Mouse (Mus musculus): Measurements from ENCODE around the gene Ncf1. TPM values are rescaled to one million over a fixed set of nuclear protein-coding genes. Genes with fewer than 3 reads are reported as not detected.

The Ncf1 gene
- total RNA-seq, 2 experiments from 2014 or later: 2.1 to 2.2 TPM

DNA sequence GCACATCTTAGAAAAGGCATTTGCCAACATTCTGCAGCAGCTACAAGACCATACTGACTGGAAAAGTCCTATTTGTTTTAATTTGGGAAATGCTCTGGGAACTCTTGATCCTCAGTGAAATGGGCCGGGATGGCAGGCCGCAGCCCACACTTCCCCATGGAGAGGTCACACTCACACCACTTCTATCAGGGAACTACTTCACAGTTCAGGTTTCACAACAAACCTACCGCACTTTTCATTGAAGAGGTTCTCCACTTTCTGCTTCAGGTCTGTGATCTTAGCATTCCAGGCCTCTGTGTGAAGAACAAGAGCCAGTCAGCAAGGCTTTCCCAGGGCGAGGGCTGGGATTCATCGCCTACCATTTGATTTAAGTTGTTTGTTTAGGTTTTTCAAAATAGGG, 15.5 kb upstream of the Ncf1 start:
- no peak for DNase-seq (ENCODE audit: low spot score)

DNA sequence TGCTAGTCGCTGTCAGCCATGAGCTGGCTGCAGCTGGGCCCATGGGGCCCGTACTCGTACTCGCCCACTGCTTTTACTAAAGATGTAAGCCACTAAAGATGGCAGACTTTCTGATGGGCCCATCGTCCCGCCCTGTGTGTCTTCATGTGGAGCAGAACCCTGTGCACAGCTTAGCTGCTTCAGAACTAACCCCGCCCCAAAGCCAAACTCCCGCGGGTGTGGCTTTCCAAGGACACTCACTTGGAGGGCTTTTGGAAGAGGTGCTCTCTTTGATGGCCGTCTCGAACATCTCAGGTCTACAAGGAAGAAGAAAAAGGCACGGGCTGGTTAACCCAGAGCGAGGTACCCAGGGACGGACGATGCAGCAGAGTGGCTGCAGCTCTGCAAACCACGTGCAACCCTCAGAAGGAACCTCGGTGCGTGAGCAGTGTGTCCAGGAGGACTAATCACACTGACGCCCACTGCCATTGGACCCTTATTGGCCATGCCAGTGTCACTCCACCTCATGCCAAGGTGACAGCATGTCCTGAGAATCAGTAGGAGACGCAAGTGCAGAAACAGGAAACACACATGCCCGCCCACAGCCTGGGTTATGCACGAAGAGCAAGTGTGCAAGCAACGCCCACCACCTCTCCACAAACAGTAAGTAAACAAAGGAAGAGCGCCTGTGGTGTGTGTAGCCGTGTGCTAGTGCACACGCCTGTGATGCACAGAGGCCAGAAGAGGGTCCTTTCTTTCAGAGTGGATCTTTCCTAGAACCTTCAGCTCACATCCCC, 14.4 kb upstream of the Ncf1 start:
- no peak for DNase-seq (ENCODE audit: low spot score)

DNA sequence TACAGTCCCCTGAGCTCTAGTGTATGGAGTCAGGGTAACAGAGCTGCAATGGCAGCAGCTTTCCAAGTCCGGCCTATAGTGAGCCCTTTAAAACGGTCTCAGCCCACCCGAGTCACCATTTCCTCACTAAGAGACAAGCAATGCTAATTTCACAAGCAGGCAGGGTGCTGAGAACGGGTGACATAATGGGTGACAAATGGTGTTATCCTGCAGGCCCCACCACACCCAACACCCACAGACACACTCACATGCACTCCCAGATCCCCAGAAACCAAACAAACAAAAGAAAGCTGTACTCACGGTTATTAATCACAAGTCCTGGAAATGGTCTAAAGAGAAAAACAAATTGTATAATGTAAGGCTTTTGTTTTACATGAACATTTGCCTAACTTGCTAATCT, 12.4 kb upstream of the Ncf1 start:
- no peak for DNase-seq (ENCODE audit: low spot score)

DNA sequence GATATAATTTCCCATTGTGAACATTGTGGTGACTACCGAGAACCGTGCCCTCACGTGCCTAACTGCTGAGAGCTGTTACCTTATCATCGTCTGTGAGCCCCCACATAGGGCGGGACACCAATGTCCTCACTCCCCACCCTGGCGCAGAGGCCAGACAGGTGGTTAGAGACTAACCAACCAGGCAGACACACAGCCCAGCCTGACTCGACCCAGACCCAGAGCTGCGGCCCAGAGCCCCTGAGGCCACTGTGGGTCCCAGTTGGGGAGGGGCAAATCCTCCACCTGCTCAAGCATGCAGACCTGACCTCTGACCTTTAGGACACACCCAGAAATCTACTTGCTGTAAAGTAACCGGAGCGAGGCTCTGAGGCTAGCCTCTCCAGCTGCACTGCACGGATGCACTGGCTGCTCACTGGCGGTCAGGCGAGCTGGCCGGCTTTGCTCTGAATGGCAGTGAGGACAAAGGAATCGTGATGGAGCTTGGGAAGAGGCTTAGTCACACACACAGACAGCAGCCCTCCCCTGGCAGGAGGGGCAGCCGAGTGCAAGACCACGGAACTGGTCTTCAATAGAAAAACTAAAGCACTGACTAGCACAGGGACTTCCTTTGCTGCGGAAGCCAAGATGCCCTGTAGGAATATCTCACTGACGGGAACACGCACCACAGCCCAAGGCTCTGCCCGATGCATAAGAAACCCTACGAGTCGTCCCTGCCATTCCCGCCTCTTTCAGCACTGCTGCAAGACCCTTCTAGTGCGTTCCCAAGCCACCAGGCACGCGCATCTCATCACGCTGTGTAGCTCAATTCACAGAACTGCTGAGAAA, 8.7 kb upstream of the Ncf1 start:
- no peak for DNase-seq (ENCODE audit: low spot score)

DNA sequence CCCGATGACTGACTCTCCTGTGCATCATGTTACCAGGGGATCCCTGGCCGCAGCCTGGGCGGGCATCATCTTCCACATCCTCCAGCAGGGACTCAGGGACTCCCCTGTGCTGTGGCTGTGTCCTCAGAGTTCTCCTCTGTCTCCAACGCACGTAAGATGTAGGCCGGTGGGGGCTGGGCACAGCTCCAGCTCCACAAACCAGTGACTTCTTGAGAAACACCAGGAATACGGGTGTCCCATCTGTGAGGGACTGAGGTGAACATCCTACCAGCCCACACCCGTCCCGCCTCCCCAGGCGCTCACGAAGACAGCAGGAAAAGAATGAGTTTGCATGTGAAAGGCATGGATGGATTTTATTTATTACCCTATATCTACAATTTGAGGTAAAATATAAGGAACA, 8.1 kb upstream of the Ncf1 start:
- no peak for DNase-seq (ENCODE audit: low spot score)

DNA sequence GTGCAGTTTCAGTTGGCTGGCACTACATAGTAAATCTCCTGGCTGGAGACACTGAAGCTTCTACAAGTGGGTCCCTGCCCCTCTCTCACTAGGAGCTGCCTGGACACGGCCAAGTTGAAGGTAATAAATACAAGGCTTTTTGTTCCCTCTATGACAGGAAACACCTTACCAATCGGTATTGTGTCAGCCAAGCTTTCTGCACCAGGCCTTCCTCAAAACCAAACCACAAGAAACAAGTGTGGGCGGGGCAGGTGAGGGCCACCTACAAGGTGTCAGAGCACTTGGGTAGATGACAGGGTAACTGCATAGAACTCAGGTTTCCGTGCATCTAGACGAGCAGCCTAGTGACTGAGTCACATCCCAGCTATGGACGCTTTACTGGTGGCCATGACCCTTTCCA, 7.4 kb upstream of the Ncf1 start:
- DNase-seq (ENCODE audit: low spot score): no peak

DNA sequence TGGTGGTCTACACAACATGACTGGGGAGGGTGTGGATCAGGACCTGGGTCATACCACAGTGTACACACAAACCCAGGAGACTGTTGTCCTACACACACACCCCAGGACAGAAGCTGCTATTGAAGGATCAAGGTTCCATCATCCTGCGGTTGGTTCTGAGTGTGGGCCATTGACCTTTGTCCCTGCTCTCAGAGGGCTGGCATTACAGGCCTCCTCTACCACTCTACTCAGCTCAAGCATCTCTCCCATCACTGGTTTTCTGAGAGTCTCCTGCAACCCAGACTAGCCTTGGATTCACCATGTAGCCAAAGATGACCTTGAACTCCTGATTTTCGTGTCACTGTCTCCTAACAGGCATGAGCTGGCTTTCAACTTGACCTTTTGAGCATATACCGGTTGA, 6.8 kb upstream of the Ncf1 start:
- no peak for DNase-seq (ENCODE audit: low spot score)

DNA sequence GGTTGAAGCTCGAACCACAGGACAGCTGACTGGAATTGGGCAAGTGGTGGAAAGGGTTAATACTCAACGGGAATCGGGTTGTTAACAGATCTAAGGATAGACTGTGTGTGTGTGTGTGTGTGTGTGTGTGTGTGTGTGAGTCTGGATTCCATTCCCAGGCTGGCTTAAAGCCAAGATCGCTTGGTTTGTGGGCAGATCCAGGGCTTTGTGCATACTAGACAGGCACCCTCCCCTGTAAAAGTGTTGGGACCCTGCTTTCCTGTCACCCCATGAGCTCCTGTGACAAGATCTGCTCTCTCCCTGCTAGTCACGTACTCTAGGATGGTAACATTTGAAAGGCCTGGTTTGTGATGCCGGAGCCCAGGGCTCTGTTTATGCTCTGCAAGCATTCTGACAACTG, 5.7 kb upstream of the Ncf1 start:
- DNase-seq (ENCODE audit: low spot score): no peak

DNA sequence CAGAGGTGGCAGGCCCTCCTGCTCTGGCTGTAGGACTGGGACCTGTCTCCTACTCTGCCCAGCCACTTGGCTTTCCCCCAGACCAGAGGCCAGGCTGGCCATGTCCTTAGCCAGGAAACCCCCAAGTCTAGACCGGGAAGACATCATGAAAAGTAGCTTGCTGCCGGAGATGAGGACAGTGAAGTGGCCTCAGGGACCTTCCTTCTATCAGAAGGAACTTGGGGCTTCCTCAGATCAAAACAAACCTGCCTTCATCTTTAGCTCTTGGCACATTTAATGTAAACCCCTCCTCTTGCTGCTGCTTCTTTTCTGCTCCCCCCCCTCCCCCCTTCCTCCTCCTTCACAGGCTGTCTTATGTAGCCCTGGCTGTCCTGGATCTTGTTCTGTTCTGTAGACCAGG, 4.8 kb upstream of the Ncf1 start:
- DNase-seq (ENCODE audit: low spot score): no peak

DNA sequence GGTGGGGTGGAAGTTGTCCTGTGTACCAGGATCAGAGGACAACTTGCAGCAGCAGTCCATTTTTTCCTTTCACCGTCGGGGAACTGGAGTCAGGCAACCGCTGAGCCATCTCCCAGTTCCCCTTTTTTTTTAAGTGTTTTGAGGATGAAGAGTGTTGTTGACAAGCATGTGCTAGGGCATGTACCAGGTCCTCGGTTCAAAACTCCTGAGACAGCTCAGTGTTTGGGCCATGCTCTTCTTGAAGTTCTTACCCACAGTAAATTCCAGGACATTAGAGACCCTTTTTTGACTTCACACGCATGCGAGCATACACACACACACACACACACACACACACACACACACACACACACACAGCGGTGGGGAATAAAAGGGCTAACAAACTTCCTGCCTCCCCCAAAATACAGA, 3.8 kb upstream of the Ncf1 start:
- DNase-seq (ENCODE audit: low spot score): no peak

DNA sequence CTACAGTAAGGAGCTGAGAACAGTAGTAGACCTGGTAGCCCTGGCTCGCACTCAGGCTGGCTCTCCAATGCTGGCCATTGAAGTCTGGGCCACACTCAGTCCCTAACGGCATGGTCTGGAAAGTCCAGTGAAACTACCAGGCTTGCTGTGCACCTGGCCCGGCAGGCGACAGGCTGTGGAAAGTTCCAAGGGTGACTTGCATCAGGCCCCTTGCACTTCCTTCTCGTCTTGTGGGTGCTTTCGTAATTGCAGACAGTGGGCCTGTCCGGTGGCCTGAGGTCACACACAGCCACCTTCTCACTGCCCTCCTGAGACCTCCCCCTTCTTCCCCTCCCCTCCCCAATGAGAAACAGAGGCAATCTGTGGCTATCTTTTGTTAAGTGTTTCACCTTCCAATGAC, 3.1 kb upstream of the Ncf1 start:
- peak; percentile 28 for DNase-seq (ENCODE audit: low spot score)

DNA sequence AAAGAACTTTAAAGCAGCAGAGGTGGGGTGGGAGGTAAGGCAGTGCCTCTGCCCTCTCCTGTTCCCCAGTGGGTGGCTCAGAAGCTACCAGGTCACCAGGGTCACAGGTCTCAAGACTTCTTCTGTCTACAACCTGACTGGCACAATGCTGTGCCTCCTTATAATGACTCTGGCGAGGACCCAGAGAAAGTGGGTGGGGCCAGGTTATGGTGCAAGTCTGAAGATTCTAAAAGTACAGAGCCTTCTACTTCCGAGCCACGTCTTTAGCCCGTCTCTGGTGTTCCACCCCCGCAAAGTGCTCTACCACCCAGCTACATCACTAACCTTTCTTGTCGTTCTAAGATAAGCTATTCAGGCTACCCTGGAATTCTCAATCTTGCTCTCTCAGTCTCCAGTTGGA, 2.7 kb upstream of the Ncf1 start:
- no peak for DNase-seq (ENCODE audit: low spot score)

DNA sequence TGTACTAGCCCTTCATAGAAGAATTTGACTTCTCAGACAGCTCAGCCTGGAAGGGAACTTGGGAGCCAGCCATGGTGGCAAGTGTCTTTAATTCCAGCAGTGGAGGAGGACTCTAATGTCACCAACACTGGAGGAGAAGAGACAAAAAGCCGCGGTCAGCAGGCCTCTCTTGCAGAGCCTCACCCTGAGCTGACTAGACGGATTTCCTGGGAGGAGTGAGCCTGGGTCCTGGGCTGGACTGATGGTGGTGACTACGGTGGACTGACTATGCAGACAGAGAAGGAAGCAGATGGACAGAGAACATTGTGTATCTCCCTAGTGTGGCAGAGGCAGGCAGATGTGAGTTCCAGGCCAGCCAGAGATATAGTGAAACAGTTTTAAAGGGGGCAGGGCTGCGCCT, 2.0 kb upstream of the Ncf1 start:
- peak; percentile 29 for DNase-seq (ENCODE audit: low spot score)

DNA sequence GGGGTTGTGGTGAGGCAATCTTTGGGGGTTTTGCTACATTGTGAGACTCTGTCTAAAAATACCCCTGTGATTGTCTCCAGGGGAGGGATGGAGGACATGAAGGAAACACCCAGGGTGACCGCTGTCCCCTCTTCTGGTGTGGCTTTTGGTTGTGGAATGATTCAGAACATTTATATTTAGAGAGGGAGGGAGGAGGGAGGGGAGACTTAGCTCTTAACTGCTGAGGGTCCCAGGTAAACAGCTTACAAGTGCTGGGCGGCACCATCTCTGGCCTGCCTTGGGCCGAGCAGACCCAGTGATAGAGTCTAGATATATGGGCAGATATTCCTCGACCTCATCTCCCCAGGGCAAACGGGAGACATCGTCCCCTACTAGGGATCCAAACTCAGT, 1.2 kb downstream of the Ncf1 start:
- DNase-seq (ENCODE audit: low spot score): no peak

DNA sequence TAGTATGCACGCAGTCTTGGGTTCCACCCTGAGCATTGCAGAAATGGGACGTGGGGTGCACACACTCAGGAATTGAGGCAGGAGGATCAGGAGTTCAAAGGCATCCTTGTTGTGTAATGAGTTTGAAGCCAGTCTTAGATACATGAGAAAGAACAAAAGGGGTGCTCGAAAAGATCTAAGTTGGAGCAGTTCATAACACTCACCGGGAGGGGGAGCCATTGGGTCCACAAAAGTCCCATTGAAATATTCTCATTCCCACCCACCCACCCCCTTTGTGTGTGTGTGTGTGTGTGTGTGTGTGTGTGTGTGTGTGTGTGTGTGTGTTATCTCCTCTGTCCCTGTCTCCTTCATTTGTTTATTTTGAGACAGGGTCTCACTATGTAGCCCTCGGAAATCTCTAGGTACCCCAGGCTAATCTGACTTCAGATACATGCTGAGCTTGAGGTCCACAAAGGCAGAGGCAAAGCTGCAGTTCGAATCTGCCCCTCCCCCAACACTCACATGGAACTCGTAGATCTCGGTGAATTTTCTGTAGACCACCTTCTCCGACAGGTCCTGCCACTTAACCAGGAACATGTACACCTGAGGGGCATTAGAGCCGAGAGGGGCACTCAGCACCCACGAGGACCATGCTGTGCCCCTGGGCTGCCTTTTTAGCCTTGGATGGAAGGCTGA, 1.7 kb downstream of the Ncf1 start:
- no peak for DNase-seq (ENCODE audit: low spot score)

DNA sequence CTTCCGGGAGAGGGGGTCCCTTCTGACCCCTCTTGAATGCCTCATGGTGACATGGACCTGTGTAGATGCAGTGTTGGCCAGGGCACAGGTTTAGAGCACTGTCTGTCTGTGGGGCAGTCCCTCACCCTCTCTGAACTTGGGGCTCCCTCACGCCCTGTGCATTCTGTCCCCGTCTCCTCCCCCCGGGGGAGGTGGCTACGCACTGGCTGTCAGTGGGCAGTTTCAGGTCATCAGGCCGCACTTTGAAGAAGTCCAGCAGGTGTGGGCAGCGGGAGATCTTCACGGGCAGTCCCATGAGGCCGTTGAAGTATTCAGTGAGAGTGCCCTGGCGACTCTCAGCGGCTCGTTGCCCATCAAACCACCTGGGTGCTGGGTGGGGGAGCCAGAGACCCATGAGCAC, 2.5 kb downstream of the Ncf1 start:
- DNase-seq (ENCODE audit: low spot score): no peak

DNA sequence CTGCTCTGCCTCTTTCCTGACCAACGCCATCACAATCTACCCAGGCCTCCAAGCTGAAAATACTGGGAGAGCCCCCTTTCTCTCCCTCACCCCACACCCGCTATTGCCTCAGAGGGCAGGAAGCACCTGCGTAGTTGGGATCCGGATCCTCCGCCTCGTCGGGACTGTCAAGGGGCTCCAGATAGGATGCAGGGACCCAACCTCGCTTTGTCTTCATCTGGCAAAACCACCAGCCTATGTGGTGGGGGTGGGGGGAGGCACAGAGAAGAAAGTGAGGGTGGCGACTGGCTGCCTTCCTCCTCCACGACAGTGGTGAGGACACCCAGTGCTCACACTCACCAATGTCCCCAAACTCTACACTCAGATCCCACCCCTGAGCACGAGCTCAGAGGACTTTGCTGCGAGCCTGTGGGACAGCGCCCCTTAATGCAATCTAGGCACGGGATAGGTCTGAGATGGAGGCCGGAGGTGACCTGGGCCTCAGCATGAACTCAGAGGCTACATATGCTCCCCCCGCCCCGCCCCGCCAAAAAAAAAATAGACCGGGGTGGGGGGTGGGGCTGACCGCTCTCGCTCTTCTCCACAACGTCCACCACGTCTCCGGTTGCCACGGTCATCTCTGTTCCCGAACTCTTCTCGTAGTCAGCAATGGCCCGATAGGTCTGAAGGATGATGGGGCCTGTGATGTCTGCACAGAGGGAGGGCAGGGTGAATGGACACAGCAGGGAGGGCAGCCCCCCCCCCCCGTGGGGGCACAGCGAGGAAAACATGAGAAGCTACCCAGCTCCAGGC, 4.1 kb downstream of the Ncf1 start:
- DNase-seq (ENCODE audit: low spot score): no peak

DNA sequence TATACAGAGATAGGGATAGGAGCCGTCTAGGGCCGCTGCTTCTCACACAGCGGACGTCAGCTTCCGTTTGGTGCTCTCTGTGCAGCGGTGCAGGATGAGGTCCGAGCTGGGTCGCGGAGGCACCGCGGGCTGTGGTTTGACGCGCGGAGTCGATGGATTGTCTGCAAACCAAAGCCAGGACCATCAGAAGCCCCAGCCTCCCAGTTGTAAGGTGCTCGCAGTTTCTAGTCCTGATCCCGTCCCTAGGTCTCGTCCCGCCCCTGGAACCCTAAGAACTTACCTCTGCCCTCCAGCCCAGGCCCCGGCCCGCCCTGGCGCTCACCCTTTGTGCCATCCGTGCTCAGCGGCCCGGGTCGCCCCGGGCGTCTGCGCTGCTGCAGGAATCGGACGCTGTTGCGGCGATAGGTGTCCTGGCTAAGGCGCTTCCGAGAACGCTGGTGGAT, 7.7 kb downstream of the Ncf1 start:
- DNase-seq (ENCODE audit: low spot score): no peak

DNA sequence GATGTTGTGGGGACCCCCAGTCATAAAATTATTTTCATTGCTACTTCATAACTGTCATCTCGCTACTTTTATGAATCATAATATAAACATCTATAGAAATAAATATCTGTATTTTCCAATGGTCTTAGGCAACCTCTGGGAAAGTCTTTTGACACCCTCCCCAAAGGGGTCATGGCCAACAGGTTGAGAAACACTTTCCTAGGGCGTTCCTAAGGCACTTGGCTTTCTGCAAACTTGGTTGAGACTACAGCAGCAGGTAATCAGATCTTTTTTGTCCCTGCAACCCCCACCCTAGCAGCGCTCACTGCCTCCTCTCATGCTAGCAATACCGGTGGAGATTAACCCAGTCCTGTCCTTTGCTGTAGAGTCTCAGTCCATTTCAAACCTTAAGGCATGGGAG, 8.1 kb downstream of the Ncf1 start:
- DNase-seq (ENCODE audit: low spot score): no peak

DNA sequence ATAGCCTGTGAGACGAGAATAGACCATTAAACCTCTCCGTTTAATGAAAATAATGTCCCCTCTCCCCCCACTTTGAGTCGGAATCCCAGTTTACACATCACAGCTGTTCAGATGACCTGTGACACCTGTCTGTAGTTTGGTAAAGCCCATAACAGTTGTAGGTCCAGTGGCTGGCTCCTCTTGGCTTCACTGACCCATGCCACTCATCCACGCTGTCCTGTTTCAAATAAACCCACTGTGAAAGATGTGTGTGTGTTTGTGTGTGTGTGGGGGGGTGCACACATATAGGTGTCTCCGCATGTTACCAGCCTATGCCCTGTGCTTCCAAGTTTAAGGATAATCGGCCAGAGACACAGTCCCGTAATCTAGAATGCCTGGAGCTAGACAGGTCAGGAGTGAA, 11.5 kb downstream of the Ncf1 start:
- no peak for DNase-seq (ENCODE audit: low spot score)

DNA sequence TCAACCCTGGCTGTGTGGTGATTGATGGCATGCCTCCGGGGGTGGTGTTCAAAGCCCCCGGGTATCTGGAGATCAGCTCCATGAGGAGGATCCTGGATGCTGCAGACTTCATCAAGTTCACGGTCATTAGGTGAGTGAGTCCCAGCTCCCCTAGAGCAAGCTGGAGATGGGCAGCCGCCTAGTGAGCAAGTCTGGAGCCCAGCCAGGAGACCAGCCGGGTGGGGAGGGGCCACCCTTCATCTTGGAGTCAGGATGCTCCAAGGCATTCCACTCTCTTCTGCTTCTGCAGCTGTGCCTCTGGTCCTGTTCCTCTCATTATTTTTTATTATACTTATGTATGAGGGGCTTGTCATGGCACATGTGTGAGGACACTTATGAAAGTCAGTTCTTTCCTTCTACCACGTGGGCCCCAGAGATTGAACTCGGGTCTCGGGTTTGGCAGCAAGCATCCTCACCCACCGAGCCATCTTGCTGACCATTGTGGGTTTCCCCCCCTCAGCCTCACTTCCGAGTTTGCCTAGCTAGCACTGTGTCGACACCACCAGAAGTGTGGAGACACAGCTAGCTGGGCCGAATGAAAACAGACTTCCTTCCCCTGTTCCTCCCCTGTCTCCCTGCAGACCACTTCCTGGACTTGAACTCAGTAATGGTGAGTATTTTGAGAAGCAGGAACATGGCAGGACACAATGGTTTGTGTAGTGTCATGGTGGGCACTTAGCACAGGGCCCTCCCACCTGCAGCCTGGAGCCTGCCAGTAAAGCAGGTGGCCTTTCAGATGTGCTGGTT, 15.2 kb downstream of the Ncf1 start:
- no peak for DNase-seq (ENCODE audit: low spot score)

Data from gastrocnemius, adult 18-20 months (tissue).